Mouse (Mus musculus): ENCODE measurements around the gene Esrrg. TPM values are rescaled to one million over a fixed set of nuclear protein-coding genes. Genes with fewer than 3 reads are reported as not detected.

Esrrg gene
- total and polyA plus RNA-seq, 3 experiments = not detected

DNA sequence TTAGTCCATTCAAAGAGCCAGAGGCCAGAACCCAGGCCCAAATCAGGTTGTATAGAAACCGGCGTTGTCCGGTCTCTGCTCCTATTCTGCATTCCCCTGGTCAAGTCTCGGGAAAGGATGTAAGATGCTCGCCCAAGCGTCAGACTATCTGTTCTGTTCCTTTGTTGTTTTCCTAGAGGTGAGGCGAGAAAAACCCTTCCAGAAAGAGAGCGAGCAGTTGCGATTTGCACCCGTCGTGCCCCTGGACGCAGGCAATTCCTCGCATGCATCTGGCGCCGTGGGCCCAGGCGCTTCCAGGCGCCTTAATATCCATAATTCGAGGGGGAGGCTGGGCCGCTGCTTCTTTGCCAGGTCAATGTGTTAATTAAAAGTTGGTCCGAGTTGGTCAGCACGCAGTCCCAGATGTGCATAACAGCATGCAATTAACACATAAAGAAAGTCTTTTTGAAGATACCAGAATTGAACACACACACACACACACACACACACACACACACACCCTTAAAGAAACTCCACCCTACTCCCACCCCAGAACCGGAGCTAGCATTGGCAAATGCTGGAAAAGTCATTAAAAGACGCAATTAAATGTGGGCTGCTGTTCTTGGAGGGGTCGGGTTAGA, 3.8 kb upstream of the Esrrg start:
- Histone ChIP-seq H3K27ac (ENCODE audit: insufficient read depth, low read depth) (no peak overlapping the region), H3K9ac (ENCODE audit: insufficient read depth, low read depth) (no peak overlapping the region), H3K9me3 (replicated peaks; ENCODE audit: low read length) (peaks cover 63% of the 10 kb centered on the region), H3K27me3 (replicated peaks) (no peaks in the 10 kb centered on the region), H3K4me1 (ENCODE audit: control insufficient read depth in 1 of 2, insufficient read depth in 2 of 2) (no peaks in the 10 kb centered on the region), H3K79me2 (replicated peaks; ENCODE audit: control insufficient read depth, extremely low read depth, insufficient read depth, poor library complexity, severe bottlenecking) (no peaks in the 10 kb centered on the region), H3K4me3 (replicated peaks in 1 of 3; ENCODE audit: low read depth in 2 of 3, low read length in 2 of 3, poor library complexity in 1 of 3) (no peak overlapping the region), H3K36me3 (replicated peaks in 1 of 2; ENCODE audit: control insufficient read depth in 1 of 2, insufficient read depth in 1 of 2, low read length in 1 of 2) (no peaks in the 10 kb centered on the region), H3K4me2 (ENCODE audit: insufficient read depth, low read depth, poor library complexity, severe bottlenecking) (no peak overlapping the region)
- dilution Hi-C loops (cut with MboI; ENCODE audit: extremely low pct_ligation_motif_present, extremely low pct_unique_long_range_greater_than_20kb, low sequenced_read_pairs) (no loop called here), in situ Hi-C loops (cut with MboI; ENCODE audit: low pct_ligation_motif_present, low pct_unique_long_range_greater_than_20kb, low sequenced_read_pairs) (no loop called here)
- no peak for DNase-seq (ENCODE audit: extremely low read depth)
- TF ChIP-seq USF2 (conservative IDR thresholded peaks at IDR 0.05; ENCODE audit: low read depth, low read length) (no peak), PAX5 (IDR thresholded peaks at IDR 0.05; ENCODE audit: low read length) (no peak), RCOR1 (conservative IDR thresholded peaks at IDR 0.05; ENCODE audit: low read depth, low read length) (no peak), USF1 (IDR thresholded peaks at IDR 0.05; ENCODE audit: low read depth, low read length) (no peak), MXI1 (IDR thresholded peaks at IDR 0.05; ENCODE audit: low read depth, low read length) (no peak)

GRCm38 (mm10) chr1:187605391-187606270, 3.0 kb upstream of the Esrrg start:
- dilution Hi-C loops (cut with MboI; ENCODE audit: extremely low pct_ligation_motif_present, extremely low pct_unique_long_range_greater_than_20kb, low sequenced_read_pairs) = no loop called here
- in situ Hi-C loops (cut with MboI; ENCODE audit: low pct_ligation_motif_present, low pct_unique_long_range_greater_than_20kb, low sequenced_read_pairs) = no loop called here
- Histone ChIP-seq H3K27ac (ENCODE audit: insufficient read depth, low read depth) (no peak overlapping the region), H3K9me3 (replicated peaks; ENCODE audit: low read length) (peaks cover 71% of the 10 kb centered on the region), H3K4me2 (ENCODE audit: insufficient read depth, low read depth, poor library complexity, severe bottlenecking) (no peak overlapping the region), H3K4me1 (ENCODE audit: control insufficient read depth in 1 of 2, insufficient read depth in 2 of 2) (no peaks in the 10 kb centered on the region), H3K36me3 (replicated peaks in 1 of 2; ENCODE audit: control insufficient read depth in 1 of 2, insufficient read depth in 1 of 2, low read length in 1 of 2) (no peaks in the 10 kb centered on the region), H3K79me2 (replicated peaks; ENCODE audit: control insufficient read depth, extremely low read depth, insufficient read depth, poor library complexity, severe bottlenecking) (no peaks in the 10 kb centered on the region), H3K27me3 (replicated peaks) (no peaks in the 10 kb centered on the region), H3K4me3 (replicated peaks in 1 of 3; ENCODE audit: low read depth in 2 of 3, low read length in 2 of 3, poor library complexity in 1 of 3) (no peak overlapping the region), H3K9ac (ENCODE audit: insufficient read depth, low read depth) (no peak overlapping the region)
- TF ChIP-seq PAX5 (IDR thresholded peaks at IDR 0.05; ENCODE audit: low read length) = no peak
- no peak for TF ChIP-seq SIN3A (IDR thresholded peaks at IDR 0.05; ENCODE audit: low read length)
- DNase-seq (ENCODE audit: extremely low read depth) = no peak

DNA sequence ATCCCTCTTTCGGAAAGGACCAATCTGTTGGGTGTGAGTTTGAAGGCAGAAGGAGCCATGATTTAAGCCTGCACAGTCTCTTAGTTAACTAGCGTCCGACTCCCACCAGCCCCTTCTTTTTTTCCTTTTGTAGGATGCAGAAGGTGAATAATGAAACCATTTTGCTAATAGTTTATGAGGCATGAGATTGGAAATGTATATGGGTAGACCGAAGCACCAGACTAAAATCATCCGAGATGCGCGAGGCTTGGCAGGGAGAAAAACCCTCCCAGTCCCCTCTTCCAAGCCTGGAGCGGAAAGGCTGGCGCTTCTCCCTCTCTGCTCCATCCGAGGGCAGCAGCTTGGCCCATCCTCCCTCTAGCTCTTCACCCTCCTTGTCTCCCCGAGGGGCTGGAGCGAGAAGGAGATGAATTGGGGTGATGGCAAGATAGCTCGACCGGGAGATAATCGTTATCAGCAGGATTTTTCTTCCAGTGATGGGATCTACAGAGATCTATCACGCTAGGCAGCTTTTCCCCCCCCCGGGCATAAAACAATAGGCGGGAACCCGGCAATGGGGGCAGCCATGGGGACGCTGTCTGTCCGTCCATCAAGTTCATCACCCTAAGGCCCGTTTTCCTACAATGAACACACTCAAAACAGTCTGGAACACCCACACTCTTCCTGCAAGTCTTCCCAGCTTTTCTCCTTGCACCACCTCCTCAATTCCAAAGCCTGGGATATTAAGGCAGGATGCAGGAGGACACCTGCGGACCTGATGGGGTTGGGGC, 2.1 kb upstream of the Esrrg start:
- H3K36me3 ChIP-seq (replicated peaks in 1 of 2; ENCODE audit: control insufficient read depth in 1 of 2, insufficient read depth in 1 of 2, low read length in 1 of 2) = no peaks in the 10 kb centered on the region
- no peaks in the 10 kb centered on the region for H3K27me3 ChIP-seq (replicated peaks)
- dilution Hi-C loops (cut with MboI; ENCODE audit: extremely low pct_ligation_motif_present, extremely low pct_unique_long_range_greater_than_20kb, low sequenced_read_pairs) = no loop called here
- no peak overlapping the region for H3K4me3 ChIP-seq (replicated peaks in 1 of 3; ENCODE audit: low read depth in 2 of 3, low read length in 2 of 3, poor library complexity in 1 of 3)
- H3K27ac ChIP-seq (ENCODE audit: insufficient read depth, low read depth) = no peak overlapping the region
- no peak for DNase-seq (ENCODE audit: extremely low read depth)
- H3K9me3 ChIP-seq (replicated peaks; ENCODE audit: low read length) = peaks cover 76% of the 10 kb centered on the region
- TF ChIP-seq NRF1 (IDR thresholded peaks at IDR 0.05; ENCODE audit: low read depth, low read length) = no peak
- no peak for TF ChIP-seq HCFC1 (IDR thresholded peaks at IDR 0.05; ENCODE audit: low read depth, low read length)
- H3K4me1 ChIP-seq (ENCODE audit: control insufficient read depth in 1 of 2, insufficient read depth in 2 of 2) = no peaks in the 10 kb centered on the region
- in situ Hi-C loops (cut with MboI; ENCODE audit: low pct_ligation_motif_present, low pct_unique_long_range_greater_than_20kb, low sequenced_read_pairs) = no loop called here
- no peak overlapping the region for H3K4me2 ChIP-seq (ENCODE audit: insufficient read depth, low read depth, poor library complexity, severe bottlenecking)
- H3K79me2 ChIP-seq (replicated peaks; ENCODE audit: control insufficient read depth, extremely low read depth, insufficient read depth, poor library complexity, severe bottlenecking) = no peaks in the 10 kb centered on the region
- no peak overlapping the region for H3K9ac ChIP-seq (ENCODE audit: insufficient read depth, low read depth)
